Comparison of ENCODE assay signal across 9 mouse cellular contexts in the genomic region with DNA sequence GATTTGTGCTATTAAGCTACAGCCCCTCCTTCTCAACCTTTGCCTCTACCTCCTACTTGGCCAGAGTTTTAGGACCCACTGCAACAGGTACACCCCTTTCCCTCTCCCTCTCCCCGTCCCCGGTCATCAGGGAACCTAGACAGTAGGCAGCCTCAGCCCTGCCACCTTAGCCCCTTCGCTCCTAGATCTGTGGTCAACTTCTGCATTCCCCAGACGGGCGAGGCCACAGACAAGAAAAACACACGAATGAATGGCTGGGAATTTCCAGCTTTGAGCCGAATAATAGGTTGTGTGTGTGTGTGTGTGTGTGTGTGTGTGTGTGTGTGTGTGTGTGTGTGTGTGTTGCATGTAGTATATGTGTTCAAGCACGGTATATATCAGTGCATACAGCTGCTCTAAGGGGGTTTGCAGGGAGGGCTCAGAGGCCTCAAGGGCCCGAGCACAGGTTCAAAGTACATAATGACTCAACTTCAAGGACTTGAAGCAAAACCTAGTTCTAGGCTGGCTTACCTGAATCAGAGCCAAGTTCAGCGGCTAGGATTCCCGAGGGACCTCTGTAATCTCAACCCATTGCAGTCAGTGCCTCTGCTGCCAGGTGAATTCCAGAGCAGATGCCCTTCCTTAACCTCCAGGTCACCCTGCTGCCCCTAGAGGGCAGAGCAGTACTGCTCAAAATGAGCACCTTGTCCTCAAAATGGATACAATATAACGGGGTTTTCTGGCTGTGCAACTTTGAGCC. TPM values are rescaled to one million over a fixed set of nuclear protein-coding genes. Genes with fewer than 3 reads are reported as not detected.
DNase-seq lines count a peak whose midpoint lies in the region; ATAC-seq and TF ChIP-seq lines count a peak whose summit lies in the region.
"Had no signal": no experiment of that assay in that cellular context is flagged by ENCODE, and none has a peak within 500 bp of the region (broad histone marks: within the 10 kb centered on the region; RNA-seq: fewer than 3 reads in every experiment).

No protein-coding gene starts in this region.

- peak; percentile 53 for TF ChIP-seq CTCF in E14TG2a.4 (conservative IDR thresholded peaks at IDR 0.05; ENCODE audit: low read length)

- no peak overlapping the region for H3K9ac ChIP-seq in heart, embryonic 12.5 days
- no peak overlapping the region for H3K9ac ChIP-seq in kidney, embryonic 15.5 days

- H3K27ac ChIP-seq in heart, embryonic 12.5 days (ENCODE audit: poor library complexity, severe bottlenecking), result no peak overlapping the region
- peak overlapping the region; percentile 28; the same call in 1 of the 2 replicates for H3K27ac ChIP-seq in kidney, embryonic 15.5 days

- H3K4me1 ChIP-seq in heart, embryonic 12.5 days (replicated peaks), result peaks cover 42% of the 10 kb centered on the region
- H3K4me1 ChIP-seq in E14TG2a.4 (replicated peaks; ENCODE audit: low read depth, low read length), result peaks cover 73% of the 10 kb centered on the region
- H3K4me1 ChIP-seq in kidney, embryonic 15.5 days, result peaks cover 22% of the 10 kb centered on the region

- H3K4me3 ChIP-seq in heart, embryonic 12.5 days, result no peak overlapping the region
- H3K4me3 ChIP-seq in E14TG2a.4 (replicated peaks; ENCODE audit: low read length), result no peak overlapping the region
- H3K4me3 ChIP-seq in kidney, embryonic 15.5 days (replicated peaks), result no peak overlapping the region
- H3K4me3 ChIP-seq: megakaryocyte, embryonic 14.5 days had no signal

- H3K36me3 ChIP-seq in heart, embryonic 12.5 days, result no peaks in the 10 kb centered on the region
- no peaks in the 10 kb centered on the region for H3K36me3 ChIP-seq in E14TG2a.4 (ENCODE audit: insufficient read depth, low read length)
- H3K36me3 ChIP-seq in kidney, embryonic 15.5 days, result no peaks in the 10 kb centered on the region

- peak; percentile 97 for DNase-seq in heart, adult 11 months
- peak; percentile 50 to 51 for DNase-seq in cerebellum, postnatal 10 days
- peak; percentile 69 for DNase-seq in naive thymus-derived CD4-positive, alpha-beta T cell, adult 2 months (ENCODE audit: low read depth)
- no peak for DNase-seq in right cerebral cortex, postnatal 14 days
- no peak for DNase-seq in right cerebral cortex, adult 2 months (ENCODE audit: low spot score in 2 of 2)

- H3K9me3 ChIP-seq in heart, embryonic 12.5 days (replicated peaks), result no peaks in the 10 kb centered on the region
- no peaks in the 10 kb centered on the region for H3K9me3 ChIP-seq in E14TG2a.4 (ENCODE audit: low read length)
- no peaks in the 10 kb centered on the region for H3K9me3 ChIP-seq in kidney, embryonic 15.5 days (replicated peaks)
- H3K9me3 ChIP-seq: megakaryocyte, embryonic 14.5 days had no signal

- H3K27me3 ChIP-seq in heart, embryonic 12.5 days (replicated peaks), result no peaks in the 10 kb centered on the region
- H3K27me3 ChIP-seq in E14TG2a.4 (ENCODE audit: insufficient read depth, low read length), result peaks cover 4% of the 10 kb centered on the region; the same call in 1 of the 2 replicates
- no peaks in the 10 kb centered on the region for H3K27me3 ChIP-seq in kidney, embryonic 15.5 days

- no peak overlapping the region for H3K4me2 ChIP-seq in heart, embryonic 12.5 days
- H3K4me2 ChIP-seq in kidney, embryonic 15.5 days, result no peak overlapping the region

- ATAC-seq in heart, embryonic 12.5 days (ENCODE audit: insufficient number of reproducible peaks, low FRiP score), result no peak
- ATAC-seq in kidney, embryonic 15.5 days (replicated peaks; ENCODE audit: low FRiP score), result no peak

- WGBS in heart, embryonic 12.5 days, result 53% methylated on average over 12 of the region's 12 CpGs
- WGBS in kidney, embryonic 15.5 days, result 62% methylated on average over 12 of the region's 12 CpGs

RNA-seq across cellular contexts. Expression of a gene that starts 13.6 kb away (rescaled TPM):
- 13.1 and 15.2 TPM in 2 replicates for polyA plus RNA-seq in heart, embryonic 12.5 days (2016; fragmentation: Nextera tagmentation; extraction: Ambion mirVana)
- 9.6 and 9.8 TPM in 2 replicates for polyA plus RNA-seq in kidney, embryonic 15.5 days (2015; fragmentation: Nextera tagmentation; extraction: Ambion mirVana)

RNA-seq across cellular contexts. Expression of a gene that starts 24.8 kb away (rescaled TPM):
- polyA plus RNA-seq in heart, embryonic 12.5 days (2016; fragmentation: Nextera tagmentation; extraction: Ambion mirVana), result 0.75 TPM in 1 of 2 replicates, not detected in the other
- not detected in 2 replicates for polyA plus RNA-seq in kidney, embryonic 15.5 days (2015; fragmentation: Nextera tagmentation; extraction: Ambion mirVana)

RNA-seq across cellular contexts. Expression of a gene that starts 40.0 kb away (rescaled TPM):
- not detected in 2 replicates for polyA plus RNA-seq in heart, embryonic 12.5 days (2016; fragmentation: Nextera tagmentation; extraction: Ambion mirVana)
- polyA plus RNA-seq in kidney, embryonic 15.5 days (2015; fragmentation: Nextera tagmentation; extraction: Ambion mirVana), result not detected in 2 replicates

RNA-seq across cellular contexts. Expression of a gene that starts 52.7 kb away (rescaled TPM):
- 118 and 121 TPM in 2 replicates for polyA plus RNA-seq in heart, embryonic 12.5 days (2016; fragmentation: Nextera tagmentation; extraction: Ambion mirVana)
- polyA plus RNA-seq in kidney, embryonic 15.5 days (2015; fragmentation: Nextera tagmentation; extraction: Ambion mirVana), result 81.0 and 83.6 TPM in 2 replicates

RNA-seq across cellular contexts. Expression of a gene that starts 52.7 kb away (rescaled TPM):
- polyA plus RNA-seq in heart, embryonic 12.5 days (2016; fragmentation: Nextera tagmentation; extraction: Ambion mirVana), result 102 and 109 TPM in 2 replicates
- 115 and 126 TPM in 2 replicates for polyA plus RNA-seq in kidney, embryonic 15.5 days (2015; fragmentation: Nextera tagmentation; extraction: Ambion mirVana)

Comparison
In these comparisons a context has a peak if more than half of its experiments do, and no peak if none do; other contexts are left out.
1. DNase-seq: peak in heart, adult 11 months (single experiment), cerebellum, postnatal 10 days (2 of 2) and naive thymus-derived CD4-positive, alpha-beta T cell, adult 2 months (single experiment); none in right cerebral cortex, postnatal 14 days (single experiment) and right cerebral cortex, adult 2 months (0 of 2).